Mouse (Mus musculus) kidney, postnatal 36 days (tissue): ENCODE measurements around the gene S100a11.

ENCODE experiments used
- DNase-seq, 2 experiments: peaks; one replicate each; pipeline ENCODE4 v3.0.0; 2021 to 2022; ENCODE audit warnings: mixed read lengths in 2 of 2

S100a11 gene

DNA sequence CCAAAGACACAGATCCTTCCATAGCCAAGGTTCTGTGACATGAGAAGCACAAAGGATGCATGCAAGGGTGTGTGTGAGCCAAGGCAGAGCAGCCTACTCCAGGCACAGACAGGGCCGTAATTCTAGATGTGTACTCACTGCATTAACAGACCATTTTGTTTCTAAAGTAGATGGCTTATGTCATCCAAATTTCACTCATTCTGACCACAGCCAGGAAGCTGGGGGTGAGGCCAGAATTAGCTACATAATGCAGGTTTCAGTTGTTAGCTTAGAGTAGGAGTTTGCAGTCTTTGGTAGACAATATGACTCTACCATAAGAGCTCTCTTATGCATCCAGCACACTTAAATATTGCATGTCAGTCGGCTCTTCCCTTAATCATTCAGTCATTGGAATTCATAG is 42.1 kb downstream of the S100a11 start:
- DNase-seq, result no peak

GRCm38 (mm10) chr3:93563216-93563615 is 42.9 kb downstream of the S100a11 start:
- DNase-seq, result no peak

DNA sequence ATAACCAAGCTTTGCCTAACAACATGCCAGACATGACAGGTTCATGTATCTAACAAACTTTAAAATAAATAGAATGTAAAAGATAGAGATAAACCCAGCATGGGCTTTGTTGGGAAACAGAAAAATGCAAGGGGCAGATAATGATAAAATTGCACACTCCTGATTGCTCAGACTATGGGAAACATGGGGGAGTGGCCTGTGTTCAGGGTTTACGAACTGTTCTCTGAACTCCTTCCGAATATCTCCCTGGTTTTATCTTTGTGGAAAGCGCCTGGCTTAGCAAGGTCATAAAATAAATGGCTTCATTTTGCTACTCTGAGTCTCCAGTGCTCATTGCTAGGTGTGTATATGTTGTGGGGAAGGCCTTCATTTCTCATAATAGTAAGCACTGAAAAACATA is 46.6 kb downstream of the S100a11 start:
- DNase-seq, result no peak

- no peak for DNase-seq
Observed at GRCm38 (mm10) chr3:93567721-93568120, 47.4 kb downstream of the S100a11 start.

DNA sequence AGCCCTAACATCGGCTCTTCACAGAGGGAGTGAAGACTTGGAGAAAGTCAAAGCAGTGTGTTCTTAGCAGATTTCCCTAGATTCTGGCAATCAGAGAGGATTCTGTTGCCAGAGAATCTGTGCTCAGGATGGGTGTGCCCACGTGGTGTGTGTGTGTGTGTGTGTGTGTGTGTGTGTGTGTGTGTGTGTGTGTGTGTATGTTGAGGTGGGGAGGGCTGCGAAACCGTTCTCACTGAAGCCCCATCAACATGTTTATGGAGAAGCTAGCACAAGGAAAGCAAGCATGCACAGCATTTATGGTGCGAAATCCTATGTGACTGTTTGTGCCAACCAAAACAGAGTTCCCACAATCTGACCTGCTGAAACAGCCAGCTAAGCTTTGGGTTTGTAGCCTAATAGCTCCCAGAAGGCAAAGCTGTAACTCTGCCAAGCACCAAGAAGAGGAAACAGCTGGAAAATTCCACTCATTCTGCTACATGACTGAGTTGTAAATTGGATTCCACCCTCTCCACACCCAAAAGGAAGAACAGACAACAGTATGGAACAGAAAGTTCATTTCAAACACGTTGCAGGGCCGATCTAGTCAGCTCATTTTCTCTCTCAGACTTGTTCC is 48.2 kb downstream of the S100a11 start:
- peak; percentile 75 to 93 for DNase-seq

GRCm38 (mm10) chr3:93569046-93569445 is 48.8 kb downstream of the S100a11 start:
- DNase-seq, result no peak

DNA sequence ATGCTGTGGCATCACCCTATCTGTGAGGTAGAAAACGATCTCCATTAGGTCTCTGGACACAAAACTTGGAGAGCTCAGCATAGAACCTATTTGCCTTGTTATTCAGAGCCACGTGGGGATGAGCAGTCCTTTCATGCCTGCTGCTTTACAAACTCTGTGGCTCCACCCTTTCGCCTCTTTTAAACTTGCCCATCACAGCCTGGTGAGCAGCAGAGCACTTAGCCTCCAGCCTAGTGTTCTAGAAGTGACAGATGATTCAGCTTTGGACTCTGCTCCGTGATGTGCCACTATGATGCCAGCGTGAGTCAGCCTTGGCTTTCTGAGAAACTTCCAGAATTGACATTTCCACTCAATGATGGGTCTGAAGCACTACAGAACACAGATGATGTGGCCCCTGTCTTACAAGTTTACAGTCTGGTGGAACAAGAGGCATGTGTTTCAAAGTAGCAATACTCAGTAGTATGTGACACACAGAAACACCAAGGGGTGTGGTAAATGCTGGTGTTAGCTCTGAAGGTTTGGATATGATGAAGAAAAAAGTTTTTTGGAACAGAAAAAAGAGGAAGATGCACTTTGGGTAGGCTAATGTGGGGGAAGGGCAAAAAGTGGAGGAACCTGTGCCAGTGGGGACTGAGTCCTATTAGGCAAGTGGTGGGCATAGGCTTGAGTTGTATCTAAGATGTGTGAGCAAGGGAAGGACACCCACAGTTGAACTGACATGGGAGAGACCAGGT is 51.9 kb downstream of the S100a11 start:
- DNase-seq, result no peak
